ENCODE assay signal across 11 mouse cellular contexts in genomic region chr9:65975886-65976285, GRCm38 (mm10).
DNase-seq lines count a peak whose midpoint lies in the region; ATAC-seq and TF ChIP-seq lines count a peak whose summit lies in the region.
"Had no signal": no experiment of that assay in that cellular context is flagged by ENCODE, and none has a peak within 500 bp of the region (broad histone marks: within the 10 kb centered on the region; RNA-seq: fewer than 3 reads in every experiment).

No protein-coding gene starts in this region.

- no peak for TF ChIP-seq CTCF in hindbrain, postnatal 0 days (IDR thresholded peaks at IDR 0.05; ENCODE audit: low read depth)

- H3K9ac ChIP-seq in hindbrain, postnatal 0 days (replicated peaks; ENCODE audit: low read length): no peak overlapping the region
- no peak overlapping the region for H3K9ac ChIP-seq in hindbrain, embryonic 11.5 days (ENCODE audit: low read depth, low read length)
- no peak overlapping the region for H3K9ac ChIP-seq in hindbrain, embryonic 12.5 days
- H3K9ac ChIP-seq: embryonic facial prominence, embryonic 12.5 days; hindbrain, embryonic 15.5 days had no signal

- intact Hi-C loops in gastrocnemius, postnatal 36 days (cut with DNase I): no loop called here

- no peaks in the 10 kb centered on the region for H3K36me3 ChIP-seq in hindbrain, postnatal 0 days (ENCODE audit: insufficient read depth, low read length)
- H3K36me3 ChIP-seq in hindbrain, embryonic 11.5 days (ENCODE audit: control insufficient read depth, insufficient read depth, low read length): no peaks in the 10 kb centered on the region
- H3K36me3 ChIP-seq in hindbrain, embryonic 12.5 days: no peaks in the 10 kb centered on the region
- H3K36me3 ChIP-seq: embryonic facial prominence, embryonic 12.5 days; hindbrain, embryonic 15.5 days had no signal

- peak; percentile 32 for DNase-seq in hindbrain, postnatal 0 days (ENCODE audit: low spot score)
- no peak for DNase-seq in hindbrain, embryonic 11.5 days (ENCODE audit: low spot score)
- DNase-seq in 416B (ENCODE audit: low read depth): peak; percentile 62
- DNase-seq in adrenal gland, postnatal 25 days: peak; percentile 51
- peak; percentile 8 to 27 for DNase-seq in gastrocnemius, postnatal 36 days
- DNase-seq in spleen, postnatal 4 days (ENCODE audit: low spot score in 2 of 2): no peak
- DNase-seq in ovary, adult 18-20 months (ENCODE audit: low spot score): no peak

- H3K27me3 ChIP-seq in hindbrain, postnatal 0 days (ENCODE audit: insufficient read depth, low read length): no peaks in the 10 kb centered on the region
- H3K27me3 ChIP-seq in hindbrain, embryonic 11.5 days (ENCODE audit: control insufficient read depth, insufficient read depth, low read length): no peaks in the 10 kb centered on the region
- H3K27me3 ChIP-seq in hindbrain, embryonic 12.5 days: no peaks in the 10 kb centered on the region
- H3K27me3 ChIP-seq: embryonic facial prominence, embryonic 12.5 days; hindbrain, embryonic 15.5 days had no signal

- no peak overlapping the region for H3K27ac ChIP-seq in hindbrain, postnatal 0 days
- no peak overlapping the region for H3K27ac ChIP-seq in hindbrain, embryonic 11.5 days (ENCODE audit: low read depth, low read length)
- H3K27ac ChIP-seq in hindbrain, embryonic 12.5 days: no peak overlapping the region
- H3K27ac ChIP-seq: hindbrain, embryonic 15.5 days had no signal

- no peak overlapping the region for H3K4me2 ChIP-seq in hindbrain, postnatal 0 days (ENCODE audit: low read depth, low read length)
- no peak overlapping the region for H3K4me2 ChIP-seq in hindbrain, embryonic 11.5 days (replicated peaks; ENCODE audit: low read depth, low read length)
- no peak overlapping the region for H3K4me2 ChIP-seq in hindbrain, embryonic 12.5 days (replicated peaks)
- H3K4me2 ChIP-seq: embryonic facial prominence, embryonic 12.5 days; hindbrain, embryonic 15.5 days had no signal

- no peaks in the 10 kb centered on the region for H3K9me3 ChIP-seq in hindbrain, postnatal 0 days (ENCODE audit: low read length)
- no peaks in the 10 kb centered on the region for H3K9me3 ChIP-seq in hindbrain, embryonic 11.5 days (ENCODE audit: control insufficient read depth, low read length)
- H3K9me3 ChIP-seq in hindbrain, embryonic 12.5 days (replicated peaks): no peaks in the 10 kb centered on the region
- H3K9me3 ChIP-seq: embryonic facial prominence, embryonic 12.5 days; G1E; hindbrain, embryonic 15.5 days had no signal

- no peaks in the 10 kb centered on the region for H3K4me1 ChIP-seq in hindbrain, postnatal 0 days (ENCODE audit: insufficient read depth, low read length)
- H3K4me1 ChIP-seq in hindbrain, embryonic 11.5 days (replicated peaks; ENCODE audit: control insufficient read depth, insufficient read depth, low read length): no peaks in the 10 kb centered on the region
- H3K4me1 ChIP-seq in hindbrain, embryonic 12.5 days: peaks cover 7% of the 10 kb centered on the region; the same call in 1 of the 2 replicates
- H3K4me1 ChIP-seq: hindbrain, embryonic 15.5 days had no signal

- no peak for ATAC-seq in hindbrain, postnatal 0 days
- no peak for ATAC-seq in hindbrain, embryonic 11.5 days (ENCODE audit: low FRiP score)
- no peak for ATAC-seq in hindbrain, embryonic 12.5 days (ENCODE audit: low FRiP score)

- H3K4me3 ChIP-seq in hindbrain, postnatal 0 days (ENCODE audit: low read length): no peak overlapping the region
- H3K4me3 ChIP-seq in hindbrain, embryonic 11.5 days (ENCODE audit: low read depth, low read length): no peak overlapping the region
- H3K4me3 ChIP-seq in hindbrain, embryonic 12.5 days: no peak overlapping the region
- H3K4me3 ChIP-seq: embryonic facial prominence, embryonic 12.5 days; hindbrain, embryonic 15.5 days had no signal

Comparison
In these comparisons a context has a peak if more than half of its experiments do, and no peak if none do; other contexts are left out.
1. DNase-seq: peak in hindbrain, postnatal 0 days (single experiment), 416B (single experiment), adrenal gland, postnatal 25 days (single experiment) and gastrocnemius, postnatal 36 days (2 of 2); none in hindbrain, embryonic 11.5 days (single experiment), spleen, postnatal 4 days (0 of 2) and ovary, adult 18-20 months (single experiment).